Mouse (Mus musculus) inflammation-experienced regulatory T-cells, adult 16 weeks (primary cell): ENCODE measurements around the gene Dirc2. TPM values are rescaled to one million over a fixed set of nuclear protein-coding genes. Genes with fewer than 3 reads are reported as not detected.

Experiments
- polyA plus RNA-seq: library from polyadenylated mRNA; unstranded; fragments of 100-300 nt; shearing (Covaris generic); gene quantifications from one replicate; pipeline ENCODE4 v1.2.1, GENCODE M21; 2017

Gene Dirc2
- polyA plus RNA-seq = 2.0 TPM

DNA sequence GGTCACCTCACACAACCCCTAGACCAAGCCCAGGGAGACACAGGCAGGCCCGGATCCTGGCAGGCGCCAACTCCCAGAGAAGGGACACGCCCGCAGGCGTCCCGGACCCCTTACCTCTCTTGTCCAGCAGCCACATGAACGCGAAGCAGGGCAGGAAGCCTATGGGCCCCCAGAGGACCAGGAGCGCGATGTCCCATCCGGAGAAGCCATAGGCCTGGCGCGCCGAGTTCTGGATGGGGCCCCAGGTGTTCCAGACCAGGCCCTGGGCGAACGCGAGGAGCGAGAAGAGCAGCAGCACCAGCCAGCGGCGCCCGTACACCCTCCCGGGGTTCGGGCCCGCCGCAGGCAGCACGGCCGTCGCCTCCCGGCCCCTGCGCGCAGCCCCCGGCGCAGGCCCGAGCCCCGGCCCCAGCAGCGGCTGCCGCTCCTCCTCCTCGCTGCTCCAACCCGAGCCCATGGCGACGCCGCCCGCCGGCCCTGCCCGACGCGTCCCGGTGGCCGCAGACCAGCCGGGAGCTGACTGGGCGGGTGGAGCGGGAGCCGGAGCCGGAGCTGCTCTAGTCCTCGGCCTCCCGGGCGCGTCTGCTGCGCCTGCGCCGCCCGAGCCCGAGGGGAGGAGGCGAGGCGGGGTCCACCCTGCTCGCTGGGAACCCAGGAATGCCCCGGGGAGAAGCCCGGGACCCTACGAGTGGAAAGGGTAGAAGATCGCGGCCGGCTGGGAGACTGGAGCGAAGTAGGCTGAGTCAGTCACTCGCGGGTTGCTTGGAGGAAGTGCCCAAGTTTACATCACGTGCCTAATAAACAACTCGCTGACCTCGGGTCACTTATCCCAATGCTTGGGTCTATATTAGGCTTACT, at the start of gene Dirc2:
Gene Dirc2 (minus strand): TSS at position 572 of the 858 bp plus-strand sequence.

DNA sequence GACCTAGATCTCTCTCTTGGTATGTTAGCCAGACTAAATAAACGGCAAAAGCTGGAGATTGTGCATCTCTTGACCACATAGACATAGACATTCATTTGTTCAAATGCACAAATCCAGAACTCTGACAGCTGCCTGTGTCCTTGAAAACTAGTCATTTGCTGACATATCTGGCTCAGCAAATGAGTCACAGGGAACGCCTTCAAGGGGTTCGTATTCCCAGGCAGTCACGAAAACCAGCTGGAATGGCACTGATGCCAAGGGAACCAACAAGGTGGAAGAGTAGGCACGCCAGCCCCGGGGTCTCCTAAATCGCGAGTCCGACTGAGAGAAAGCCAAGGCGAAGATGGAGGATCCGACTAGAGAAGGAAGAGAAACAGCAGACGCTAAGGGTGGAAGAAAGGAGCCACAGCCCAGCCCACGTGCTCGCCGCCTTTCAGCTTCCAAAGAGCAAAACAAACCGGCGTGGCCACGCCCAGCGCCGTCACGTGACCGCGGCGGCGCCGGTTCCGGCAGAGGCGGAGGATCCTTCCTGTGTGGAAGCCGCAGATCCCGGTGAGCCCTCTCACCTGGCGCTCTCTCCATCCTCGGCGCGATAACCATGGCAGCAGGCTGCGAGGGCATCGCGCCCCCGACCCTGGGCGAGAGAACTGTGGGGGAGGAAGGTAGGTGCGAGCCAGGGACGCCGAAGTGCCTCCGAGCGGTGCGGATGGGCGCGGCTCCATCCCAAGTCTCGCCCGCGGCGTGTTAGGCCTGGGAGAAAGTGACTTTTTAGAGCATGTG, 912 bp upstream of the Dirc2 start, which contains the start of gene Hspbap1:
Gene Hspbap1 (plus strand): TSS at position 498 of the 780 bp plus-strand sequence.

Other genes with a start within 250 kb of the Dirc2 start
- gene Sema5b, start 228.2 kb downstream of the Dirc2 start, polyA plus RNA-seq = not detected
- 35.7 TPM for gene Hspbap1, start 1.0 kb upstream of the Dirc2 start, polyA plus RNA-seq
- 115 TPM for gene Parp14, start 102.2 kb upstream of the Dirc2 start, polyA plus RNA-seq
- gene Parp9, start 169.1 kb upstream of the Dirc2 start, polyA plus RNA-seq = 105 TPM
- 102 TPM for gene Dtx3l, start 169.8 kb upstream of the Dirc2 start, polyA plus RNA-seq
- 87.5 TPM for gene Kpna1, start 209.4 kb upstream of the Dirc2 start, polyA plus RNA-seq